Mouse (Mus musculus) kidney, postnatal 25 days (tissue): ENCODE measurements at regions not wholly inside any gene's neighbourhood (a gene's known extent, or its start where the extent isn't known, plus 50 kb on each side); places are given as distances from the start of the nearest gene placed in this dataset.

Experiments used
- DNase-seq, 2 experiments: peaks; one replicate each; pipeline ENCODE4 v3.0.0; 2021; ENCODE audit warnings: mixed read lengths in 2 of 2

- DNase-seq, result no peak
Observed at GRCm38 (mm10) chr12:42987018-42987606, 1223.0 kb downstream of the Dnajb9 start.

- DNase-seq, result no peak
Observed at GRCm38 (mm10) chr12:42986505-42986904, 1223.6 kb downstream of the Dnajb9 start.

GRCm38 (mm10) chr12:42986096-42986495, 1224.0 kb downstream of the Dnajb9 start:
- no peak for DNase-seq

- no peak for DNase-seq
Observed at GRCm38 (mm10) chr12:42978828-42979227, 1231.3 kb downstream of the Dnajb9 start.

- peak in 1 of 2 experiments; percentile 11 for DNase-seq
Observed at GRCm38 (mm10) chr12:42972766-42973165, 1237.4 kb downstream of the Dnajb9 start.

- DNase-seq, result no peak
Observed at GRCm38 (mm10) chr12:42961535-42961934, 1248.6 kb downstream of the Dnajb9 start.

GRCm38 (mm10) chr12:42947961-42948360, 1262.2 kb downstream of the Dnajb9 start:
- no peak for DNase-seq

- DNase-seq, result no peak
Observed at GRCm38 (mm10) chr12:42914374-42914773, 1295.8 kb downstream of the Dnajb9 start.
